In the genomic region with DNA sequence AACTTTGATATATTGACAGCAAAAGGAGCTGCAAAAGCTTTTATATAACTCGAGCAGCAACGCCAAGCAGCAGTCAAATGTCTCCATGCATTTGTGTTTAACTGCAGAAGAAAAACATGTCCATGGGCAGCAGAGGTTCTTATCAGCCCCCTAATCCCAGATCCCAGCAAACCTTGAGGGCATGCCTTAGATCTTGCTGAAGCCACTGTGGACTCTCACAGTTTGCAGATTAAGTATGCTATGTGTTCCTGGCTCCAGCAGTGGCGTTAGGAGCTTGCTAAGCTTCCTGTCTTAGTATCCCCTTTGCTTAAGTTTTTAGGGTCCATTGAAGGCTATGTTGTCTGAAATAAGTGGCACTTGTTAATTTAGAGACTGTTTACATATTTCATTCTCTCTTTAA, we compare ENCODE assay signal across 9 mouse cellular contexts. TPM values are rescaled to one million over a fixed set of nuclear protein-coding genes. Genes with fewer than 3 reads are reported as not detected.
DNase-seq lines count a peak whose midpoint lies in the region; ATAC-seq lines count a peak whose summit lies in the region.
"Had no signal": no experiment of that assay in that cellular context is flagged by ENCODE, and none has a peak within 500 bp of the region (broad histone marks: within the 10 kb centered on the region; RNA-seq: fewer than 3 reads in every experiment).

No protein-coding gene starts in this region.

- H3K4me2 ChIP-seq in neural tube, embryonic 12.5 days (replicated peaks): peak overlapping the region; percentile 90
- H3K4me2 ChIP-seq in neural tube, embryonic 15.5 days: no peak overlapping the region
- peak overlapping the region; percentile 48 for H3K4me2 ChIP-seq in forebrain, embryonic 11.5 days (ENCODE audit: low read depth, low read length, severe bottlenecking)
- peak overlapping the region; percentile 70 for H3K4me2 ChIP-seq in limb, embryonic 12.5 days
- peak overlapping the region; percentile 3; the same call in 1 of the 2 replicates for H3K4me2 ChIP-seq in stomach, embryonic 16.5 days (ENCODE audit: low read depth, low read length)

- ATAC-seq in neural tube, embryonic 12.5 days (ENCODE audit: low FRiP score, low read depth): no peak
- ATAC-seq in neural tube, embryonic 15.5 days (ENCODE audit: low FRiP score): no peak
- no peak for ATAC-seq in forebrain, embryonic 11.5 days (replicated peaks; ENCODE audit: low FRiP score)
- ATAC-seq in limb, embryonic 12.5 days (ENCODE audit: insufficient number of reproducible peaks, insufficient read depth, low FRiP score, low TSS enrichment, low read depth): no peak
- no peak for ATAC-seq in stomach, embryonic 16.5 days (ENCODE audit: insufficient read depth, low FRiP score)

- no peak overlapping the region for H3K9ac ChIP-seq in neural tube, embryonic 12.5 days
- H3K9ac ChIP-seq in neural tube, embryonic 15.5 days (replicated peaks): no peak overlapping the region
- peak overlapping the region; percentile 51; the same call in 1 of the 2 replicates for H3K9ac ChIP-seq in forebrain, embryonic 11.5 days (ENCODE audit: low read length)
- H3K9ac ChIP-seq in limb, embryonic 12.5 days (replicated peaks): peak overlapping the region; percentile 49; the same call in 1 of the 2 replicates
- H3K9ac ChIP-seq in stomach, embryonic 16.5 days (ENCODE audit: low read length): no peak overlapping the region

- peaks cover 31% of the 10 kb centered on the region; the same call in 1 of the 2 replicates for H3K4me1 ChIP-seq in neural tube, embryonic 12.5 days
- H3K4me1 ChIP-seq in neural tube, embryonic 15.5 days: peaks cover 20% of the 10 kb centered on the region
- H3K4me1 ChIP-seq in forebrain, embryonic 11.5 days (replicated peaks; ENCODE audit: control insufficient read depth, insufficient read depth, low read length): peaks cover 2% of the 10 kb centered on the region
- peaks cover 58% of the 10 kb centered on the region for H3K4me1 ChIP-seq in limb, embryonic 12.5 days (replicated peaks)
- H3K4me1 ChIP-seq in stomach, embryonic 16.5 days (ENCODE audit: control insufficient read depth, insufficient read depth, low read length): peaks cover 15% of the 10 kb centered on the region

- H3K4me3 ChIP-seq in neural tube, embryonic 12.5 days: no peak overlapping the region
- H3K4me3 ChIP-seq in neural tube, embryonic 15.5 days (replicated peaks): no peak overlapping the region
- H3K4me3 ChIP-seq in forebrain, embryonic 11.5 days (ENCODE audit: low read depth, low read length): peak overlapping the region; percentile 93
- H3K4me3 ChIP-seq in limb, embryonic 12.5 days (replicated peaks): peak overlapping the region; percentile 97
- no peak overlapping the region for H3K4me3 ChIP-seq in stomach, embryonic 16.5 days (replicated peaks; ENCODE audit: low read length)

- intact Hi-C loops in left cerebral cortex, postnatal 14 days (cut with DNase I): no loop called here

- no peaks in the 10 kb centered on the region for H3K9me3 ChIP-seq in neural tube, embryonic 12.5 days
- H3K9me3 ChIP-seq in neural tube, embryonic 15.5 days (replicated peaks): no peaks in the 10 kb centered on the region
- no peaks in the 10 kb centered on the region for H3K9me3 ChIP-seq in forebrain, embryonic 11.5 days (ENCODE audit: control insufficient read depth, low read length)
- no peaks in the 10 kb centered on the region for H3K9me3 ChIP-seq in limb, embryonic 12.5 days
- H3K9me3 ChIP-seq in stomach, embryonic 16.5 days (replicated peaks; ENCODE audit: control insufficient read depth, low read length): no peaks in the 10 kb centered on the region

- DNase-seq in forebrain, embryonic 11.5 days (ENCODE audit: low spot score): no peak
- DNase-seq in cerebellum, adult 11 months: no peak
- DNase-seq in left cerebral cortex, postnatal 14 days (ENCODE audit: low spot score in 2 of 2): no peak
- no peak for DNase-seq in gastrocnemius, postnatal 25 days
- DNase-seq: heart, adult 18-20 months had no signal

- H3K27me3 ChIP-seq in neural tube, embryonic 12.5 days (replicated peaks): no peaks in the 10 kb centered on the region
- H3K27me3 ChIP-seq in neural tube, embryonic 15.5 days (replicated peaks): peaks cover 19% of the 10 kb centered on the region
- no peaks in the 10 kb centered on the region for H3K27me3 ChIP-seq in forebrain, embryonic 11.5 days (ENCODE audit: control insufficient read depth, insufficient read depth, low read length)
- H3K27me3 ChIP-seq in limb, embryonic 12.5 days: no peaks in the 10 kb centered on the region
- H3K27me3 ChIP-seq in stomach, embryonic 16.5 days (ENCODE audit: control insufficient read depth, insufficient read depth, low read length): no peaks in the 10 kb centered on the region

- no peak overlapping the region for H3K27ac ChIP-seq in neural tube, embryonic 12.5 days
- no peak overlapping the region for H3K27ac ChIP-seq in neural tube, embryonic 15.5 days (replicated peaks)
- peak overlapping the region; percentile 62; the same call in 1 of the 2 replicates for H3K27ac ChIP-seq in forebrain, embryonic 11.5 days (ENCODE audit: low read depth, low read length)
- peak overlapping the region; percentile 64 for H3K27ac ChIP-seq in limb, embryonic 12.5 days
- no peak overlapping the region for H3K27ac ChIP-seq in stomach, embryonic 16.5 days (ENCODE audit: low read length)

- WGBS in neural tube, embryonic 12.5 days: 13% methylated on average over 3 of the region's 3 CpGs
- WGBS in neural tube, embryonic 15.5 days: 26% methylated on average over 3 of the region's 3 CpGs
- WGBS in forebrain, embryonic 11.5 days: 9% methylated on average over 3 of the region's 3 CpGs
- whole genome bisulfite sequencing in limb, embryonic 12.5 days: 7% methylated on average over 3 of the region's 3 CpGs
- 39% methylated on average over 3 of the region's 3 CpGs for WGBS in stomach, embryonic 16.5 days

- no peaks in the 10 kb centered on the region for H3K36me3 ChIP-seq in neural tube, embryonic 12.5 days
- H3K36me3 ChIP-seq in neural tube, embryonic 15.5 days: no peaks in the 10 kb centered on the region
- H3K36me3 ChIP-seq in forebrain, embryonic 11.5 days (ENCODE audit: control insufficient read depth, insufficient read depth, low read length): no peaks in the 10 kb centered on the region
- H3K36me3 ChIP-seq in limb, embryonic 12.5 days: no peaks in the 10 kb centered on the region
- H3K36me3 ChIP-seq in stomach, embryonic 16.5 days (ENCODE audit: control insufficient read depth, insufficient read depth, low read length): no peaks in the 10 kb centered on the region

RNA-seq across cellular contexts. Expression of gene Gli3, which starts 4.4 kb away (rescaled TPM):
- 21.7 and 22.4 TPM in 2 replicates for polyA plus RNA-seq in neural tube, embryonic 12.5 days (2016; fragmentation: Nextera tagmentation; extraction: Ambion mirVana)
- 2.6 and 4.4 TPM in 2 replicates for polyA plus RNA-seq in neural tube, embryonic 15.5 days (2015; fragmentation: Nextera tagmentation; extraction: Ambion mirVana)
- 67.0 and 68.0 TPM in 2 replicates for polyA plus RNA-seq in forebrain, embryonic 11.5 days (2014; fragmentation: Nextera tagmentation; extraction: Ambion mirVana)
- 50.0 and 53.9 TPM in 2 replicates for polyA plus RNA-seq in limb, embryonic 12.5 days (2016; fragmentation: Nextera tagmentation; extraction: Ambion mirVana)
- 13.3 and 14.3 TPM in 2 replicates for polyA plus RNA-seq in stomach, embryonic 16.5 days (2015; fragmentation: Nextera tagmentation; extraction: Ambion mirVana)
- 10 to 100 TPM; 10.4 to 11.1 TPM for total RNA-seq in left cerebral cortex, postnatal 14 days (2021)
- 1 to 10 TPM; 1.6 TPM for total RNA-seq in gastrocnemius, postnatal 25 days (2021)

Comparison
In these comparisons a context has a peak if more than half of its experiments do, and no peak if none do; other contexts are left out.
1. H3K27ac ChIP-seq: peak in forebrain, embryonic 11.5 days (single experiment) and limb, embryonic 12.5 days (single experiment); none in neural tube, embryonic 12.5 days (single experiment), neural tube, embryonic 15.5 days (single experiment) and stomach, embryonic 16.5 days (single experiment).
2. H3K4me3 ChIP-seq: peak in forebrain, embryonic 11.5 days (single experiment) and limb, embryonic 12.5 days (single experiment); none in neural tube, embryonic 12.5 days (single experiment), neural tube, embryonic 15.5 days (single experiment) and stomach, embryonic 16.5 days (single experiment).
3. H3K9ac ChIP-seq: peak in forebrain, embryonic 11.5 days (single experiment) and limb, embryonic 12.5 days (single experiment); none in neural tube, embryonic 12.5 days (single experiment), neural tube, embryonic 15.5 days (single experiment) and stomach, embryonic 16.5 days (single experiment).